Mouse (Mus musculus) MN1 (cell line): ENCODE data around the gene Ldha.
A peak's percentile ranks its signal among the peaks of the same experiment; 100 is the strongest.

Experiments used
- DNase-seq: peaks from one replicate; pipeline ENCODE4 v3.0.0-alpha.2; 2016; ENCODE audit warnings: low spot score

Gene Ldha

DNA sequence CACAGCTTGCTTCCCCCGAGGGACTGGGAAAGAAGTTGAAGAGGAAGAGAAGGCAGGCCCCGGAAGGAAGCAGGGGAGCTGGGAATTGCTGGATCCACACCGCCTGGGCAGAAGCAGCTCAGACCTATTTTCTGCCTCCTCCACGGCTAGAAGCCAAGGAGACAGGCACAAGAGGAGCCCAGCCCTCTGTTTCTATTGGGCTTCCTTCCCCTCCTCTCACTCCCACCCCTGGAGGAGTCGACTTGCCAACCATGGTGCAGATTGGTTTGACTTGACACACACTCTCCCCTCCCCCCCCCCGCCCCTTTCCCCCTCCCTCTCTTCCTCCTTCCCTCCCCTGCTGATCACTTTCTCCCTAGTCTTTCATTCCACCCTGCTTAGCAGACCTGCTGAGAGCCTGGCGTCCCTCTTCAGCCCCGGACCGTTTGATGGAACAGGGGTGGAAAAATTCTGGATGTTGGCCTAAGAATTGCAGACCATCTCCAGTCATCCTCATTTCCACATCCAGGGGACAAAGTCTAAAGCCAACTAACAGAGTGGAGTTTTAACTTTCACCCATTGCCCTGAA, 3.1 kb upstream of the Ldha start:
- peak; percentile 78 for DNase-seq

DNA sequence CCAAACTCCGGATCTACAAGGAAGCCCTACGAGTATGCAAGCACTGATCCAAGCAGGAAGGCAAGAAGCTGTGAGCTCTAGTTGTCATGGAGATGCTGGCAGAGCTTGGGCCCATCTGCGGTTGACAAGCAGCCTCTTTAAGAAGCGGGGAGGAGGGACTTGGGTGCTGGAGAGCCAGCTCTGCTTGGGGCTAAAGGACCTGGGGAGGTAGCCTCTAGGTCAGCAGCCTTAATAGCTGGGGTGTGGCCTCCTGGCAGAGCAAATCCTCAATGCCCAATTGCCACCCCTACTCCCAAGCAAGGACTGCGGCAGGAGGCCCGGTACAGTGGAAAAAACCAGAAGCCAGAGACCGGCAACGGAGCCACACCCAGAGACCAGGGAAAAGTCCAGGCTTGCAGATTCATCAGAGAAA, 2.4 kb upstream of the Ldha start:
- DNase-seq: peak; percentile 89

DNA sequence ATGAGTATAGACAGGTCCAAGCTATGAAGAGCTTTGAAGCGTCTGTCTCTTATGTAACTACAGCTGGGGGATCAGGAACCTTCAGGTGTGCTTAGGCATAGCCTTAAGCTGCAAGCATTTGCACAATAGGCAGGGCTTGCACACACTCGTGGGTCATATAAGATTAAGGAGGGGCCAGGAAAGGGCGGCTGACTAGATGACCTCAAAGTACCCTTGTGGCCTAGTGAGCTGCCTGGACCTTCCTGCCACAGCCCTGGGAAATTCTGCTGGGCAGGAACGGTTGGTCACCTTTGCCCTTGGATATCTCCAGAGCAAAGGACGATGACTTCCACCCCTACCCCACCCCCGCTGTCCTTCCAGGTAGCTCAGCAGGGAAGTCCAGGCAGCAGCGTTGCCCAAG, 1.8 kb upstream of the Ldha start:
- no peak for DNase-seq

DNA sequence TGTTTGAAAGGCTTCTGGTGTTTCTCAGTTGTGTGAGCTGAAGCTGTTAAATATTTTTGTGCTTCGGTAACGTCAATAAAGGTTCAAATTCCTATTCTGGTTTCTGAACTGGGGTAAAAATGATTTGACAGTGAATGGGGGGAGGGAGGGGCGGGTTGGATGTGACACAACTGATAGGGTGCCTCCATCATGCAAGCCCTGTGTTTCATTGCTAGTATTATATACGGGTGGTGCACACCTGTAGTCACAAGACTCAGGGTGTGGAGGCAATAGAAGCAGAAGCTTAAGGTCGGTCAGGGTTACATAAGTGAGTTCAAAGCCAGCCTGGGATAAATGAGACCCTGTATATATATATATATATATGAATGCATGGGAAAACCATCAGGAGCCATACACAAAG, 1.4 kb upstream of the Ldha start:
- DNase-seq: no peak

DNA sequence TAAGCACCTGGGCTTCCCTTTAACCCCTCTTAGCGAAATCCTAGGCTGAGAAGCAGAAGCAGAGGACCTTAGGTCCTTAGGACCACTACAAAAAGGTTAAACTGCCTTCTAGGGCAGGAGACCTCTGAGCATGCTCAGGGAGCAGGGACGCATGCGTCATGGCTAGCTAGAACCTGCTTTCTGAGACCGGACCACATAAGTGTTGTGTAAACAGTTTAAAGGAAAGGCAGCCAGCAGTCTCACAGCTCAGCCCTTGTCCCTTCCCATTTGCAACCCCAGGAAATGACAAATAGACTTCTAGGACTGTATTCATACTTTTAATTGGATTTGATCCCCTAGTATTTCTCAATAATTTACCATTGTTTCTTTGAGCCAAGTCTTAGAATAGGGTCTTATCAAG, 949 bp upstream of the Ldha start:
- DNase-seq: no peak

DNA sequence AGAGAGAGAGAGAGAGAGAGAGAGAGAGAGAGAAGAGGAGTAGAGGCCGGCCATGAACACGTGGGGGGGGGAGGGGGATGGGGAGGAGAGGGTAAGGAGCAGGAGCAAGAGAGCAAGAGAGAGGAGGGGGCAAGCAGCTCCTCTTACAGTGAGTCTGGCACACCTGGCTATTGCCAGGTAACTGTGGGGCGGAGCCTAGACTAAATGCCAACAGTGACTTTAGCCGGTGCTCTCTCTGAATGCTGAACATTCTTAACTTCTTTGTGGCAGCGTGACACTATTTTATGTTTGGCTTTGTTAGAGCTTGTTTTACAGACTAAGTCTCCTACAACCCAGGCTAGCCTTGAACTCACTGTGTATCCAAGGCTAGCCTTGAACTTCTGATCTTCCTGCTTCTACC, 1.0 kb downstream of the Ldha start:
- DNase-seq: no peak

DNA sequence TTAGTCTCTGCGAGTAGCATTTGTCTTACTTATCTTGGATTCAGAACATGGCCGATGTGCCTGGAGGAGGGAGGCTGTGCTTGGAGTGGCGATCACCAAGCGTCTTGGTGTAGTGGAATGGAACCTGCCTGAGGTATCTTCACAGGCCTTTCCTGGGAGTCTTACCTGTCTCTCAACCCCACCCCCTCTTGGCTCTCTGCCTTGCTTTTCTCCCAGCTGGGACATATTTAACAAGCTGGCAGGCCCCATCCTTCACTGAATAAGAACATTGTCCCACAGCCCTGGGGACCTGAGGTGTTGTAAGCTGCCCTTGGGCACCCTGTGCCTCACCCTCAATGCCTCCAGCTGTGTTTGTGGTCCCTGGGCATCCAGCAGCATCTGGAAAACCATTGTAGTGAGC, 2.3 kb downstream of the Ldha start:
- DNase-seq: no peak

DNA sequence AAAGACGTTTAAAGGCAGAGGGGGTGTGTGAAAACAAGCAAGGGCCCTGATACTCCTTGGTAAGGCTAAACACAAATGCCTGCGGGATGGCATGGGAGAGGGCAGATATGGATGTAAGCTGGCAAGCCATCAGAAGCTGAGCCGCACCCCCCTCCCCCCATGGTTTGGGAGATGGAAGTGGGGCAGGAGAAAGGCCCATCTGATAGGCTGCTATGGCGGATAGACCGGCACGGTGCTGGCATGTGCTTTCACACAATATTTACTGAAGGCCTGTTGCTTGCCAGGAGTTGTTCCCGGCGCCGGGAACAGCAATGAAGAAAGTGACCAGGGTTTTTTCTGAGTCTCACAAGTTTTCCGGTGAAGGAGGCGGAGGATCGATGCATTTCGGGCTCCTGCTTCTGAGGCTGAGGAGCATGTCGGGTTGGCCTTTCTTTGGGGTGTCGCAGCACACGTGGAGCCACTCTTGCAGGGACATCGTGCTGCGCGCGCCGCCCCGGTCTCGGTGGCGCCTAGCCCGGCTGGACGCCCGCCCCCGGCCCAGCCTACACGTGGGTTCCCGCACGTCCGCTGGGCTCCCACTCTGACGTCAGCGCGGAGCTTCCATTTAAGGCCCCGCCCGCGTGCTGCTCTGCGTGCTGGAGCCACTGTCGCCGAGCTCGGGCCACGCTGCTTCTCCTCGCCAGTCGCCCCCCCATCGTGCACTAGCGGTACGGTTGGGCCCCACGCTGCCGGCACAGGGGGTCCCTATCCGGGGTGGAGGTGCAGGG, 4.1 kb downstream of the Ldha start:
- peak; percentile 88 for DNase-seq

DNA sequence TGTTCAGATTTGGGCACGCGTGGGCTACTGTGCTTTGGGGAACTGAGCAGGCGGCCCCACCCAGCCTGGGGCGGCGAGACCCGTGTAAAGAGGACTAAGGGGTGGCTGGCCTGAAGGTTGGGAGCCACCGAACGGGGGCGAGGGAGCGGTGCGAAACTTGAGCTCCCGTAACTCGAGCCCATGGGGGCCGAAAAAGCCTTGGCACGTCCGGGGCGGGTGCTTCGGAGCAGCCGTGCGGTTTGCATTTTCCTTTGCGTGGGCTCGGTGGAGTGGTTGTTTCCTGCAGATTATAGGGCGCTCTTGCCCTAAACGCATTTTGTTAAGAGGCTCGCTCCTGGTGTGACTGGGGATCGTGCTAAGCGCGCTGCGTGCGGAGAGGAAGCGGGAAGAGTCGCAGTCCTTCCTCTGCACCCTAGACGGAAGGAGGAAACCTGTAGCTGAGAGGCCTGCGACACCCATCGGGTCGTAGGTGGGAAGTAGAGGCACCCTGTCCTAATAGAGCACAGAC, 4.8 kb downstream of the Ldha start:
- DNase-seq: peak; percentile 27

DNA sequence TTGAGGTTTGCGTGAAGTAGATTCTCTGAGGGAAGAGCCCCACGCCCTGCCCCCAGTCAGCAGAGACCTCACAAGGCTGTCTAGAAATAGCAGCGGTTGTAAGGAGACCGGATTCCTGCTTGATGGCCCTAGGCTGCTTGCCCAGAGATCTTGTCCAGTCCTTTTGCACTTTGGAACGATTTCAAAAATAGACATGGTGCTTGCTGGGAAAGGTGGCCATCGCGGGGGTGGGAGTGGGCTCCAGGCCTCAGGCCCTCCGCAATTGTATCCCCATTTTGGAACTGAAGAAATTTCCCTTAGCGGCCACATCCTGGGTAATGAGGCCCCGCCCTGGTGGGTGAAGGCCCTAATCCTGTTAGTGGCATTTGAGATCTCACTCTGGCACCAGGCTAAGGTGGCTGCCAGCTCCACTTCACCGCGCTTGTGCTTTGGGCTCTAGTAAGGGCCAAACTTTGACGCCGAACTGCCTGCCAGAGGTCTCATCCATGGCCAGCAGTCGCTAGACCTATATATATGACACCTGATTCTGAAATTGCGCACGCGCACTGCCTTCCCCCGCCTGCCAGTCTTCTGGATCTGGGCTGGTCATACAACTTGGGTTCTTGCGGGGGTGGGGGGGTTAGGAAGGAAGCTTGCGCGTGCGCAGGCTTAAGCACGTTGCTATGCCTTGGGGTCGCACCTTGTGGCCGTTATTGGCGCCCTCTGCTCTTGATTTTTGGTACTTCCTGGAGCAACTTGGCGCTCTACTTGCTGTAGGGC, 5.4 kb downstream of the Ldha start:
- peak; percentile 79 for DNase-seq

DNA sequence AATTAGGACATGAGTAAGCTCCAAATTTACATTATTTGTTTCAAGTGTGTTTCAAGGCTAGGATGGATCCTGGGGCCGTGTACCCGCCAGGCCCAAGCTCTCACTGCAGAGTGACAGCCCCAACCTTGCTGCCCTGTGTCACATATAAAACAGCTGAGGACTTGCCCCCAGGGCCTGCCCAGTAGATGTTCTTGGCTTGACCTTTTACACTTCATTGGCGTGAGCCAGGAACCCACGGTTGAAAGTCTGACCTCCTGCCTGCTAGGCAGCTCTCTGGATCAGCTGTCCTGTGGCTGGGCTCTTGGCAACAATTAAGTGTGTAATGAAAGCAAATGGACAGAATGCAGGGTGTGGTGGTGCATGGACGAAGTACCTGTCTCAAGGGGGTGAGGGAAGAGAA, 8.0 kb downstream of the Ldha start:
- DNase-seq: no peak

DNA sequence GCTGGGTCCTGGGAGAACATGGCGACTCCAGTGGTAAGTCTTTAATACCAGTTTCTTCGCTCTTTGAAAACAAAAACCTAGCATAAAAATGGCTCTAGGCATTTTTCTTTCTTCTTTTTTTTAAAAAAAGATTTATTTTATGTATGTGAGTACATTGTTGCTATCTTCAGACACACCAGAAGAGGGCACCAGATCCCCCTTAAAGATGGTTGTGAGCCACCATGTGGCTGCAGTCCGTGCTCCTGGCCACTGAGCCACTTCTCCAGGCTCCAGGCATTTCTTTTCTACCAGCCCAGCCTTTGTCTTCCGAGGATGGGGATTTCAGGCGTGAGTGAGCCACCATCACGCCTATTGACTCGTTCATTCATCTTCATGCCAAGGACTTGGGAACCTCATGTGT, 9.8 kb downstream of the Ldha start:
- DNase-seq: no peak

DNA sequence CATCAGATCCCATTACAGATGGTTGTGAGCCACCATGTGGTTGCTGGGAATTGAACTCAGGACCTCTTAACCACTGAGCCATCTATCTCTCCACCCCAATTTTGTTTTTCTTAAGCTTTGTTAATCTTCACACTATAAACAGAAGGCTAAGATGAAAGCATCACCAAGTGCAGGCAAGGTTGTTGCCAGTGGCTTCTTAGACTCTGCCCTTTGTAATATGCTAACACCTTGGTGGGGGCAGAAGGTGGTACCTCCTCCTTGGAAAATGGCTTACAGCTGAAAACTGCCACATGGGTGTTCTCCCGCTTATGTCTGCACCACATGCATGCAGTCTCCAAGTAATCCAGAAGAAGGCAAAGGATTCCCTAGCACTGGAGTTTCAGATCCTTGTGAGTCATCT, 11.4 kb downstream of the Ldha start:
- DNase-seq: no peak

DNA sequence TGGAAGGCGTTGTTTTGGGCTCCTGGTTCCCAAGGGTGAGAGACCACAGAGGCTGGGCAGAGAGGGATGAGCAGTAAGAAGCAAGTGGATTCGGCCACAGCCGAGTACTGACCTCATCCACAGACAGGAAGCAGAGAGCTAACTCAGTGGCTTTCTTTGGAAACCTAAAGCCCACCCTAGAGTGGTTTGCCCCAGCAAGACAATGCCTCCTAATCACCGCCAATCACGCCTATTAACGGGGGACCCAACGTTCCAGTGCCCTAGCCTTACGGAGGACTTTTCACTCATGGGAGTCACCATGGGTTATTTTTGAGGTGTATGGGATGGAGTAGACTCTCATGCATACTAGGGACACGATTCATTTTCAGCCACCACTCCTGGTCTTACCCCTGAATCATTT, 12.1 kb downstream of the Ldha start:
- DNase-seq: no peak

DNA sequence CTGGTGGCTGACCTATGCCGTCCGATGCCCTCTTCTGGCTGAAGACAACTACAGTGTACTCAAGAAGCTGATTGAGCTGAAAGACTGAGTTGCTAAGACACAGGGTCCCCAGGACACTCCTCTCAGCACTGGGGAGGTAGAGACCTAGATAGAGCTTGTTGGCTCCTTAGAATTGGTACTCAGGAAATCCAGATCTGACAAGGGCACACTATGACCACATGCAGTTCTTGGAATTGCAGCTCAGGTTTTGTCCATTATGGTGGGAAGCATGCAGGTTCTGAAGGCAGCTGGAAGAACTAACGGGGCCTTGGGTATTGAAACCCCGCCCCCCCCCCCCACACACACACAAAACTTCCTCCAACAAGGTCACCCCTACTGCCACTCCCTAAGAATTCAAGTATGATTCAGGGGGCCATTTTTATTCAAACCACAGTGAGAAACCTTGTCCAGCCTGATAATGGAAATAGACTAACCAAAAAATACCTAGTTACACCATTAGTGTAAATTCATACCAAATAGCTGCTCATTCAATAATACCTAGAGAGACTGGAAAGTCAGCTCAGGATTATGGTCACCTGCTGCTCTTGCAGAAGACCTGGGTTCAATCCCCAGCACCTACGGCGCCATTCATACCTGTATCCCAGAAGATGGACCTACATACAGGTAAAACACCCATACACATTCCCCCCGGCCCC, 14.7 kb downstream of the Ldha start:
- DNase-seq: no peak

DNA sequence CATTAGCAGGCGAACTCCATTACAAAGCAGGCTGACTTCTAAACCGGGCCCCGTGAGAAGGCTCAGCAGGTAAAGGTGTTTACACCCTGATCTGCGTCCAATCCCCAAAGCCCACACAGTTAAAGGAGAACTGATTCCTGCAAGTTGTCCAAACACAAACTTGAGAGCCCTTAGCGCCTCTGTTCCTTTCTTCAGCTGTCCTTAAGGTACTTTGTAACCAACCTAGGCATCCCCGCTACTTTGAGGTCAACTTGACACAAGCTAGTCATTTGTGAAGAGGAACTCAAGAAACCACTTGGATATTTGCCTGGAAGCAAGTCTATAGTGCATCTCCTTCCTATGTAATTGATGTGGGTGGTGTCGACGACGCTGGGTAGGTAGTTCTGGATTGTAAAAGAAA, 16.2 kb downstream of the Ldha start:
- no peak for DNase-seq

DNA sequence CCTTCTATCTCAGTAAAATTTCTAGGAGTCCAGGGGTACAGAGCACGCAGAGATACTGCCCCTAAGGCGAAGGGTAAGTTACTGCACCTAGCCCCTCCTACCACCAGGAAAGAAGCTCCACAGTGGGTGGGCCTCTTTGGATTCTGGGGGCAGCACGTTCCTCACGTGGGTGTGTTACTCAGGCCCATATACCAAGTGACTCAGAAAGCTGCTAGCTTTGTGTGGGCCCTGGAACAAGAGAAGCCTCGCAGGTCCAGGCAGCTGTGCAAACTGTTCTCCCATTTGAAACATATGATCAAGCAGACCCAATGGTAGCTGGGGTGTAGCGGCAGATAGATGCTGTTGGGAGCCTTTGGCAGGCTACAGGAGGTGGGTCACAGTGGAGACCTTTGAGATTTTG, 17.8 kb downstream of the Ldha start:
- DNase-seq: no peak

DNA sequence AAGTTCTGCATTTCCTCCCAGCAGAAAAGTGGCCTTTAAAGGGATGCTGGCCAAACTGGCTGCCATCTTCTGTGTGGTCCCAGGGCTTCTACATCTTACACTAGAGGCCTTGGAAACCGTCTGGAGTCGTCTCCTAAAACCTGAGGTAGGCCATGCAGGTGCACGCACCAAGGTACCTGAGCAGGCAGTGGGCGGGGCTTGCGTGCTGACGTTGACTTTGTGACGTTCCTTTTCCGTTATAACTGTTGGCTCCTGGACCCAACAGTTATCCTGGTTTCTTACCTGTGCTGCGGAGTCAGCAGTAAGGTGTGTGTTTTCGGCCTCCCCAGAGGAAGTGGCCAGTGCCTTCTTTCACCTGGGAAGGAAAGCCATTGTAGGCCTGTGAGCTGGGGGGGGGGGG, 19.7 kb downstream of the Ldha start, which contains the start of gene Ldhc:
Gene Ldhc (plus strand): TSS at position 208 of the 400 bp plus-strand sequence.
- no peak for DNase-seq

DNA sequence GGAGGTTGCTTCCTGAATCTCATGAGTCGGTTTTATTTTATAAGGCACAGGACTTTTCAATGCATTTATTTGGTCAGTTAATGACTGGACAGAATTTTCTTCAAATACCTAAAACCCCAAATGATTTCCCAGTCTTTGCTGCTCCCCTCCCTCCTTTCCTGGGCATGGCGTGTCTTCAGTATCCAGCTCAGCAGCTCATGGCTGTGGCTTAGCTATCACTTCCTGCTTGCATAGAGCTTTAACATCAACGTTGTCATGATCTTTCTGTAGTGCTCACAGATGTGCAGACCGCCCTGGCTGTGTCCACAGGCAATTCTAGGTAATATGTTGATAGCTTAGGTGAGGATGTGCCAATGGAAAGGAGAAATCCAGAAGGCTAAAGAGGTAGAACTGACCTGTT, 30.7 kb downstream of the Ldha start:
- no peak for DNase-seq

DNA sequence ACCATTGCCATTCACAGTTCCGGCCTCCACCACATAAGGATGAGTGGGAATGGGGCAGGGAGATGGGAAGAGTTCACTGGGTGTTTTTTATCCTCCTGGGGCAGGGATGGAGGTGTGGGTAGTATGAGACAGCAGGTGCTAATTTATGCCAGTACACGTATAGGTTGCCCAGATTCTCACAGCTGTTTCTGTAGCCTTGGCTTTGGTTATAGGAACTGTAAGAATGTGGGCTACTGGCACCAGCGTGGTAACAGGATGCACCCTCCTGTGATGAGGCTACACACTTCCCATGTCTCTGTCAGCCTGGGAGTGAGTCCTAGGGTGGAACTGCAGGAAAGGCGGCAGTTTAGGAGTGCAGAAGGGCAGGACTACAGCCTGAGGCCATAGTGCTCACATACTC, 35.6 kb downstream of the Ldha start:
- no peak for DNase-seq

DNA sequence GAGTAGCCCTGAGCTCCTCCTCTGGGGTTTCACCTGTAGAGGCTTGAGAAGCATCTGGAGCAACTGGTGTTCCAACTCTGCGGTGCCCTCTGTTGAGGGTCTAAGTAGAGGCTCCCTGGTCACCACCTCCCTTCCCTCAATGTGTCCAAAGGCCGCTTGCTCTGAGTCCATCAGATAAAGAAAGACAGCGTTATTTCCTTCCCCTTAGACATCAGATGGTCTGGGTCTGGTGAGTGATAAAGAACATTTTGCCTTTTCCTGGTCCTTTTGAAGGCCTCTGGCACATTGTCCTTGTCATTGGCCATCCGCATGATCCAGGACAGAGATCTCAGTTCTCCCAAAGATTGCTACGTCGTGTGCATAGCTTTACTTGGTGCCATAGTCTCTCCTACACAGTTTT, 36.0 kb downstream of the Ldha start:
- no peak for DNase-seq

DNA sequence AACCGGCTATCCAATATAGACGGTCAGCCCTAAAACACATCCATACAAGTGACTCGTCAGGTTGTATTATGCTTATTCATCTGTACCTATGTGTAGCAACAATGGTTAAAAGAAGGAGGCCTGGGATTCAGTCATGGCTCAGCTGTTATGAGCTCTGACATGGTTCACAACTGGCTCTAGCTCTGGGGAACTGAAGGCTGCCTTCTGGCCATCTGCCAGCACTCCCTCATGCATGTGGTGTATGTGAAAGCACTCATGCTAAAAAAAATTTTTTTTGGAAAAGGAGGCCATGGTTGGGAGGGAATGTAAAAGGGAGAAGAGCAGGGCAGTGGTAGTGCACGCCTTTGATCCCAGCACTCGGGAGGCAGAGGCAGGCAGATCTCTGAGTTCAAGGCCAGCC, 38.6 kb downstream of the Ldha start:
- DNase-seq: peak; percentile 14

DNA sequence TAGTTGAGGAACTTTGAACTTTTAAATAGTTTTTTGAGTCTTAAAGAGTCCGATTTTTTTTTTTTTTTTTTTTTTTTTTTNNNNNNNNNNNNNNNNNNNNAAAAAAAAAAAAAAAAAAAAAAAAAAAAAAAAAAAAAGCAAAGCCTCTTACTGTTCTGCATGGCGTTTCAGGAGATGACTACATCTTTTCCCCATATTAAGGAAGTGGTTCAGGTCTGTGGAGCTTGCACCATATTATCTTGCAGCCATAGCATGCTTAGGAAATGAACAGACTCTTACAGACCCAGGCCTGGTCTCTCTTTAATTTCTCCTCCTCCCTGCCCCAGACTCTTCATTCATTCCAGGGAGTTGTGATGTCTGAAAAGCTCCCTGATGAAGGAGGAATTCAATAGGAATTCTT, 39.7 kb downstream of the Ldha start:
- DNase-seq: no peak
